In genomic region chr5:139536211-139536910, GRCm38 (mm10) we compare ENCODE assay signal across 8 mouse cellular contexts. TPM values are rescaled to one million over a fixed set of nuclear protein-coding genes. Genes with fewer than 3 reads are reported as not detected.
DNase-seq lines count a peak whose midpoint lies in the region; ATAC-seq lines count a peak whose summit lies in the region.

No protein-coding gene starts in this region.

- peak; percentile 62 for DNase-seq in 3T3-L1 (ENCODE audit: low read depth, low spot score)
- peak; percentile 72 for DNase-seq in Muller cell, postnatal 12 days (ENCODE audit: inconsistent ontology term)
- peak; percentile 92 to 93 for DNase-seq in cerebellum, postnatal 36 days
- DNase-seq in kidney, postnatal 4 days, result peak; percentile 92 to 93
- DNase-seq in lung, postnatal 10 days, result peak; percentile 83
- DNase-seq in retina, embryonic 14.5 days (ENCODE audit: low spot score), result peak; percentile 94
- DNase-seq in urinary bladder, postnatal 36 days (ENCODE audit: low spot score in 2 of 2), result peak; percentile 70 to 73

- peak; percentile 78 for ATAC-seq in granulocyte monocyte progenitor cell, adult 5-6 weeks (replicated peaks; ENCODE audit: poor library complexity, severe bottlenecking)

RNA-seq across cellular contexts. Expression of gene Uncx, which starts 6.9 kb away (rescaled TPM):
- total RNA-seq in granulocyte monocyte progenitor cell, adult 5-6 weeks (2014; fragmentation: Nextera tagmentation), result not detected in 2 replicates
- not detected in 2 replicates for total RNA-seq in granulocyte monocyte progenitor cell, adult 5-6 weeks (2017)

RNA-seq across cellular contexts. Expression of gene Zfand2a, which starts 52.0 kb away (rescaled TPM):
- 7.8 and 14.9 TPM in 2 replicates for total RNA-seq in granulocyte monocyte progenitor cell, adult 5-6 weeks (2014; fragmentation: Nextera tagmentation)
- total RNA-seq in granulocyte monocyte progenitor cell, adult 5-6 weeks (2017), result 13.0 and 20.6 TPM in 2 replicates

Comparison
In these comparisons a context has a peak if more than half of its experiments do, and no peak if none do; other contexts are left out.
1. Peak in every context shown above with its lines: DNase-seq and ATAC-seq.